In genomic region chr1:42697756-42698583, GRCm38 (mm10) we compare ENCODE assay signal across 10 mouse cellular contexts. TPM values are rescaled to one million over a fixed set of nuclear protein-coding genes. Genes with fewer than 3 reads are reported as not detected.
DNase-seq lines count a peak whose midpoint lies in the region; ATAC-seq and TF ChIP-seq lines count a peak whose summit lies in the region.
"Had no signal": no experiment of that assay in that cellular context is flagged by ENCODE, and none has a peak within 500 bp of the region (broad histone marks: within the 10 kb centered on the region; RNA-seq: fewer than 3 reads in every experiment).

No protein-coding gene starts in this region.

- DNase-seq in cerebellum, adult 2 months: peak in 1 of 2 experiments; percentile 52
- no peak for DNase-seq in cerebellum, adult 11-12 months
- peak; percentile 61 for DNase-seq in kidney, adult 18-20 months
- peak; percentile 98 for DNase-seq in midbrain, embryonic 11.5 days (ENCODE audit: low spot score, missing footprints)
- no peak for DNase-seq in spleen, postnatal 14 days (ENCODE audit: low spot score in 2 of 2)
- DNase-seq in B cell, adult 2 months: no peak

- peak overlapping the region; percentile 100 for H3K9ac ChIP-seq in midbrain, embryonic 11.5 days (ENCODE audit: low read length)

- WGBS in cerebellum, adult 2 months: under 1% methylated on average over 80 of the region's 80 CpGs
- under 1% methylated on average over 76 of the region's 80 CpGs for WGBS in midbrain, embryonic 11.5 days

- no peak overlapping the region for H3K27ac ChIP-seq in cerebellum, adult 2 months (ENCODE audit: insufficient read depth, low read length)
- H3K27ac ChIP-seq in embryonic fibroblast, embryonic 13.5 days (ENCODE audit: insufficient read depth, low read length): no peak overlapping the region
- H3K27ac ChIP-seq in midbrain, embryonic 11.5 days (ENCODE audit: low read depth, low read length): peak overlapping the region; percentile 99
- H3K27ac ChIP-seq: macrophage had no signal

- peaks cover 28% of the 10 kb centered on the region for H3K27me3 ChIP-seq in cerebellum, adult 2 months (ENCODE audit: control insufficient read depth, insufficient read depth, low read length)
- H3K27me3 ChIP-seq in E14TG2a.4 (ENCODE audit: insufficient read depth, low read length): peaks cover 78% of the 10 kb centered on the region
- no peaks in the 10 kb centered on the region for H3K27me3 ChIP-seq in midbrain, embryonic 11.5 days (ENCODE audit: control insufficient read depth, insufficient read depth, low read length)

- no peak for ATAC-seq in midbrain, embryonic 11.5 days (ENCODE audit: low FRiP score)

- peak overlapping the region; percentile 65 for H3K4me2 ChIP-seq in midbrain, embryonic 11.5 days

- 0 out of 2 replicates have a peak, but pooled peaks cover 6% of the 10 kb centered on the region for H3K4me1 ChIP-seq in cerebellum, adult 2 months (ENCODE audit: control insufficient read depth, insufficient read depth, low read length)
- peaks cover 41% of the 10 kb centered on the region for H3K4me1 ChIP-seq in E14TG2a.4 (replicated peaks; ENCODE audit: low read depth, low read length)
- no peaks in the 10 kb centered on the region for H3K4me1 ChIP-seq in embryonic fibroblast, embryonic 13.5 days (ENCODE audit: control insufficient read depth, insufficient read depth, low read length)
- peaks cover 10% of the 10 kb centered on the region for H3K4me1 ChIP-seq in midbrain, embryonic 11.5 days (ENCODE audit: control insufficient read depth, insufficient read depth, low read length)

- TF ChIP-seq POLR2A in cerebellum, adult 2 months (IDR thresholded peaks at IDR 0.05; ENCODE audit: borderline replicate concordance, insufficient read depth, low read length): no peak
- no peak for TF ChIP-seq POLR2A in embryonic fibroblast, embryonic 13.5 days (IDR thresholded peaks at IDR 0.05; ENCODE audit: low read depth, low read length)

- H3K36me3 ChIP-seq in E14TG2a.4 (ENCODE audit: insufficient read depth, low read length): no peaks in the 10 kb centered on the region
- peaks cover 18% of the 10 kb centered on the region for H3K36me3 ChIP-seq in midbrain, embryonic 11.5 days (ENCODE audit: control insufficient read depth, insufficient read depth, low read length)

- no peaks in the 10 kb centered on the region for H3K9me3 ChIP-seq in E14TG2a.4 (ENCODE audit: low read length)
- no peaks in the 10 kb centered on the region for H3K9me3 ChIP-seq in midbrain, embryonic 11.5 days (ENCODE audit: control insufficient read depth, low read length)

- peak overlapping the region; percentile 53 for H3K4me3 ChIP-seq in cerebellum, adult 2 months (replicated peaks; ENCODE audit: insufficient read depth, low read depth, low read length)
- H3K4me3 ChIP-seq in E14TG2a.4 (replicated peaks; ENCODE audit: low read length): peak overlapping the region; percentile 67
- peak overlapping the region; percentile 6; the same call in 1 of the 2 replicates for H3K4me3 ChIP-seq in embryonic fibroblast, embryonic 13.5 days (ENCODE audit: insufficient read depth, low read length)
- peak overlapping the region; percentile 100 for H3K4me3 ChIP-seq in midbrain, embryonic 11.5 days (ENCODE audit: low read depth, low read length)
- H3K4me3 ChIP-seq: erythroblast, embryonic 14.5 days had no signal

- TF ChIP-seq CTCF in cerebellum, adult 2 months (IDR thresholded peaks at IDR 0.05; ENCODE audit: borderline replicate concordance, insufficient read depth, low read depth, low read length): no peak
- no peak for TF ChIP-seq CTCF in E14TG2a.4 (conservative IDR thresholded peaks at IDR 0.05; ENCODE audit: low read length)
- TF ChIP-seq CTCF in embryonic fibroblast, embryonic 13.5 days (IDR thresholded peaks at IDR 0.05; ENCODE audit: borderline replicate concordance, insufficient read depth, low read length): no peak

RNA-seq across cellular contexts. Expression of gene Pou3f3, which starts 2.4 kb away (rescaled TPM):
- 14.1 and 15.9 TPM in 2 replicates for polyA plus RNA-seq in cerebellum, adult 2 months (2012; rRNA removed)
- 1.6 and 7.5 TPM in 2 replicates for polyA plus RNA-seq in embryonic fibroblast, embryonic 13.5 days (2011; ENCODE audit: insufficient read length, low read depth, missing spikeins)
- polyA plus RNA-seq in midbrain, embryonic 11.5 days (2014; fragmentation: Nextera tagmentation; extraction: Ambion mirVana): 26.3 and 27.9 TPM in 2 replicates
- polyA plus RNA-seq: erythroblast, embryonic 14.5 days; macrophage had no signal

Comparison
In these comparisons a context has a peak if more than half of its experiments do, and no peak if none do; other contexts are left out.
1. DNase-seq: peak in kidney, adult 18-20 months (single experiment) and midbrain, embryonic 11.5 days (single experiment); none in cerebellum, adult 11-12 months (single experiment), spleen, postnatal 14 days (0 of 2) and B cell, adult 2 months (0 of 2).
2. H3K4me3 ChIP-seq: peak in every context shown above with its lines; median percentile 100 in midbrain, embryonic 11.5 days; 67 in E14TG2a.4; 53 in cerebellum, adult 2 months; 6 in embryonic fibroblast, embryonic 13.5 days.